ENCODE assay signal across 14 mouse cellular contexts in genomic region chr1:162281981-162282381, GRCm38 (mm10).
DNase-seq lines count a peak whose midpoint lies in the region; ATAC-seq and TF ChIP-seq lines count a peak whose summit lies in the region.
"Had no signal": no experiment of that assay in that cellular context is flagged by ENCODE, and none has a peak within 500 bp of the region (broad histone marks: within the 10 kb centered on the region; RNA-seq: fewer than 3 reads in every experiment).

No protein-coding gene starts in this region.

- no peak for ATAC-seq in liver, embryonic 11.5 days (replicated peaks; ENCODE audit: low FRiP score)
- peak; percentile 98 for ATAC-seq in kidney, embryonic 14.5 days (ENCODE audit: low FRiP score, low TSS enrichment)
- ATAC-seq in midbrain, embryonic 13.5 days = peak; percentile 62
- ATAC-seq: CD4-positive, CD25-positive, alpha-beta regulatory T cell, adult 4 months; forebrain, embryonic 16.5 days had no signal

- no peak overlapping the region for H3K4me2 ChIP-seq in liver, embryonic 11.5 days
- no peak overlapping the region for H3K4me2 ChIP-seq in kidney, embryonic 14.5 days (replicated peaks; ENCODE audit: low read depth, low read length)
- no peak overlapping the region for H3K4me2 ChIP-seq in midbrain, embryonic 13.5 days (replicated peaks)

- 71% methylated on average over 7 of the region's 7 CpGs for WGBS in liver, adult 2 months
- 50% methylated on average over 7 of the region's 7 CpGs for WGBS in liver, embryonic 11.5 days
- 3% methylated on average over 7 of the region's 7 CpGs for WGBS in kidney, embryonic 14.5 days
- WGBS in midbrain, embryonic 13.5 days = 18% methylated on average over 7 of the region's 7 CpGs

- H3K4me1 ChIP-seq in liver, adult 2 months (ENCODE audit: control insufficient read depth, insufficient read depth, low read length) = no peaks in the 10 kb centered on the region
- H3K4me1 ChIP-seq in liver, embryonic 11.5 days (replicated peaks; ENCODE audit: control insufficient read depth, insufficient read depth, low read length) = no peaks in the 10 kb centered on the region
- peaks cover 10% of the 10 kb centered on the region; the same call in 1 of the 2 replicates for H3K4me1 ChIP-seq in kidney, embryonic 14.5 days (ENCODE audit: control insufficient read depth, insufficient read depth, low read length)
- peaks cover 9% of the 10 kb centered on the region for H3K4me1 ChIP-seq in midbrain, embryonic 13.5 days (replicated peaks)

- no peak overlapping the region for H3K9ac ChIP-seq in liver, adult 2 months (ENCODE audit: low read depth, low read length)
- no peak overlapping the region for H3K9ac ChIP-seq in liver, embryonic 11.5 days (ENCODE audit: low read depth, low read length)
- H3K9ac ChIP-seq in kidney, embryonic 14.5 days (ENCODE audit: low read depth, low read length) = no peak overlapping the region
- no peak overlapping the region for H3K9ac ChIP-seq in midbrain, embryonic 13.5 days (replicated peaks)

- no peak overlapping the region for H3K4me3 ChIP-seq in liver, adult 2 months (ENCODE audit: insufficient read depth, low read depth, low read length)
- no peak overlapping the region for H3K4me3 ChIP-seq in liver, embryonic 11.5 days (ENCODE audit: low read depth, low read length)
- H3K4me3 ChIP-seq in kidney, embryonic 14.5 days (ENCODE audit: low read length) = no peak overlapping the region
- no peak overlapping the region for H3K4me3 ChIP-seq in midbrain, embryonic 13.5 days (replicated peaks)
- H3K4me3 ChIP-seq: left cerebral cortex, adult 2 months had no signal

- DNase-seq in liver, adult 2 months (ENCODE audit: extremely low read depth, low read depth, low spot score) = peak; percentile 22
- no peak for DNase-seq in liver, embryonic 11.5 days (ENCODE audit: low spot score)
- DNase-seq in embryo, embryonic 10.5 days (ENCODE audit: low spot score) = peak; percentile 85
- DNase-seq in adrenal gland, adult 8-10 months = no peak
- no peak for DNase-seq in testis, postnatal 10 days (ENCODE audit: low spot score)
- DNase-seq in cerebellum, adult 9-10 months = no peak
- DNase-seq: cerebellum, adult 18-20 months; right cerebral cortex, adult 18-20 months had no signal

- H3K9me3 ChIP-seq in liver, embryonic 11.5 days (ENCODE audit: control insufficient read depth, low read length) = no peaks in the 10 kb centered on the region
- H3K9me3 ChIP-seq in kidney, embryonic 14.5 days (ENCODE audit: control insufficient read depth, low read length) = no peaks in the 10 kb centered on the region
- H3K9me3 ChIP-seq in midbrain, embryonic 13.5 days = no peaks in the 10 kb centered on the region

- no peaks in the 10 kb centered on the region for H3K36me3 ChIP-seq in liver, adult 2 months (ENCODE audit: control insufficient read depth, insufficient read depth, low read length)
- H3K36me3 ChIP-seq in liver, embryonic 11.5 days (ENCODE audit: control insufficient read depth, insufficient read depth, low read length) = no peaks in the 10 kb centered on the region
- H3K36me3 ChIP-seq in kidney, embryonic 14.5 days (ENCODE audit: control insufficient read depth, insufficient read depth, low read length) = no peaks in the 10 kb centered on the region
- no peaks in the 10 kb centered on the region for H3K36me3 ChIP-seq in midbrain, embryonic 13.5 days

- no peak for TF ChIP-seq CTCF in liver, adult 2 months (IDR thresholded peaks at IDR 0.05; ENCODE audit: low read depth, low read length)

- no peak overlapping the region; the same call in 1 of the 2 replicates for H3K27ac ChIP-seq in liver, adult 2 months (replicated peaks; ENCODE audit: insufficient read depth, low read depth, low read length)
- H3K27ac ChIP-seq in liver, embryonic 11.5 days (ENCODE audit: low read depth, low read length) = no peak overlapping the region
- H3K27ac ChIP-seq in kidney, embryonic 14.5 days (ENCODE audit: low read depth, low read length) = peak overlapping the region; percentile 59; the same call in 1 of the 2 replicates
- 0 out of 2 replicates have a peak overlapping the region, but pooled peaks have one; percentile 16 for H3K27ac ChIP-seq in midbrain, embryonic 13.5 days
- H3K27ac ChIP-seq: left cerebral cortex, adult 2 months; stomach, postnatal 0 days had no signal

- TF ChIP-seq POLR2A in liver, adult 2 months (IDR thresholded peaks at IDR 0.05; ENCODE audit: extremely low read depth, insufficient read depth, low read length) = no peak

- H3K79me2 ChIP-seq in liver, adult 2 months (ENCODE audit: control insufficient read depth, insufficient read depth, low read length) = no peaks in the 10 kb centered on the region

- H3K27me3 ChIP-seq in liver, adult 2 months (ENCODE audit: control insufficient read depth, insufficient read depth, low read length) = no peaks in the 10 kb centered on the region
- no peaks in the 10 kb centered on the region for H3K27me3 ChIP-seq in liver, embryonic 11.5 days (replicated peaks; ENCODE audit: control insufficient read depth, insufficient read depth, low read length)
- H3K27me3 ChIP-seq in kidney, embryonic 14.5 days (ENCODE audit: control insufficient read depth, insufficient read depth, low read length) = no peaks in the 10 kb centered on the region
- no peaks in the 10 kb centered on the region for H3K27me3 ChIP-seq in midbrain, embryonic 13.5 days

Comparison
In these comparisons a context has a peak if more than half of its experiments do, and no peak if none do; other contexts are left out.
1. DNase-seq: peak in liver, adult 2 months (single experiment) and embryo, embryonic 10.5 days (single experiment); none in liver, embryonic 11.5 days (single experiment), adrenal gland, adult 8-10 months (single experiment), testis, postnatal 10 days (single experiment) and cerebellum, adult 9-10 months (single experiment).
2. H3K27ac ChIP-seq: peak in kidney, embryonic 14.5 days (single experiment) and midbrain, embryonic 13.5 days (single experiment); none in liver, adult 2 months (single experiment) and liver, embryonic 11.5 days (single experiment).